Mouse (Mus musculus) heart, adult 2 months (tissue): ENCODE measurements around the gene Son.

ENCODE experiments used
- CTCF ChIP-seq: fragments of 200-600 bp; IDR thresholded peaks from 2 replicates; pipeline ENCODE4 v1.8.1; 2022; ENCODE audit warnings: antibody characterized with exemption, mild to moderate bottlenecking, moderate library complexity
- POLR2A ChIP-seq: fragments of 200-500 bp; IDR thresholded peaks from 2 replicates; pipeline ENCODE4 v1.6.1; 2011; ENCODE audit warnings: mild to moderate bottlenecking, low read depth, low read length, control low read depth; ENCODE audit not compliant: insufficient read depth

DNA sequence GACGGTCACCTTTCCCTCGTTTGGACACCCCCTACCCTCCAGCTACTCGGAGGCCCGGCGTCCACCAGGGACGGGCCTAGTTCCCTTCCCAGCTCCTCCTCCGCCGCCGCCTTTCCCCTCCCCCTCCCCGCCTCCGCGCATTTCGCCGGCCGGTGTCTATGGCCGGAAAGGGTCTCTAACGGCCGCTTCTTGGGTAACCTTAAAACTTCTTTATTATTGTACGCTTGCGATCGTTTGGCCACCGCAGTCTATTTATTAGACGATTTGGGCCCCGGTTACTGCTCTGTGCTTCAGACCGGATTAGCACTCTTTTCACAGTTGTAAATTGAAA, 879 bp downstream of the Son start:
- no peak for TF ChIP-seq CTCF
- no peak for TF ChIP-seq POLR2A
